Mouse (Mus musculus): ENCODE results near the gene Tmcc2.

GRCm38 (mm10) chr1:132416943-132417290 is 25.8 kb upstream of the Tmcc2 start:
- TF ChIP-seq CTCF (IDR thresholded peaks at IDR 0.05; ENCODE audit: borderline replicate concordance, control insufficient read depth, extremely low read depth, insufficient read depth, low read length, poor library complexity) (no peak), POLR2A (IDR thresholded peaks at IDR 0.05; ENCODE audit: control insufficient read depth, extremely low read depth, insufficient read depth, low read length, poor library complexity) (no peak)

Measured in thymus, adult 2 months (tissue).